Mouse (Mus musculus): ENCODE measurements around the gene Dusp6.

DNA sequence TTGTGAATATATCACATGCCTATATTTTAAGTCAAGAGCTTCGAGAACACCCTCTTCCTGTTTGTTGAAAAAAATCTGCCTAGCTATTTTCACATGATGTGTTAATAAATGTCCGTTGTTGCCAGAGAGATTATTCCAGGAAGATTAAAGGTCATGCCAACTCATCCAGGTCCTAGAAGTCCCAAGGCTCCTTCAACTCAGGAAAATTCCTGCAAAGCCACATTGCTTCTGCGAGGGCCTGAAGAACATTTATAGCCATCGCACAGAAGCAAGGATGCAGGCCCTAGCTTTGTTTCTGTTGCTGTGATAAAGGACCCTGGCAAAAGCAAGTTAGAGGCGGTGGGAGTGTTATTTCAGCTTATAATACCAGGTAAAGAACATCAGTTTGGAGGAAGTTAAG, 5.5 kb upstream of the Dusp6 start:
- TF ChIP-seq POLR2A (IDR thresholded peaks at IDR 0.05; ENCODE audit: low read depth, low read length) (no peak), CTCF (IDR thresholded peaks at IDR 0.05; ENCODE audit: extremely low read depth, insufficient read depth, insufficient read length, insufficient replicate concordance) (no peak)
